Mouse (Mus musculus): ENCODE results near the gene Ift46.

GRCm38 (mm10) chr9:44727441-44727840 is 40.3 kb upstream of the Ift46 start:
- TF ChIP-seq MAX (IDR thresholded peaks at IDR 0.05; ENCODE audit: low read length) (no peak), CTCF (IDR thresholded peaks at IDR 0.05 in 2 of 3, conservative IDR thresholded peaks at IDR 0.05 in 1 of 3; ENCODE audit: control insufficient read depth in 1 of 3, insufficient read depth in 1 of 3, low read depth in 2 of 3, low read length in 3 of 3, poor library complexity in 1 of 3, severe bottlenecking in 1 of 3) (no peak), MYC (IDR thresholded peaks at IDR 0.05; ENCODE audit: low read depth, low read length) (no peak), TAL1 (IDR thresholded peaks at IDR 0.05; ENCODE audit: low read length) (no peak), TCF12 (IDR thresholded peaks at IDR 0.05; ENCODE audit: low read depth, low read length) (no peak), JUND (IDR thresholded peaks at IDR 0.05; ENCODE audit: low read depth, low read length) (no peak), MAZ (IDR thresholded peaks at IDR 0.05; ENCODE audit: low read depth, low read length) (no peak), POLR2A (IDR thresholded peaks at IDR 0.05; ENCODE audit: control insufficient read depth in 1 of 2, insufficient read depth in 1 of 2, low read depth in 1 of 2, low read length in 2 of 2, poor library complexity in 1 of 2) (no peak), CHD2 (IDR thresholded peaks at IDR 0.05; ENCODE audit: low read length) (no peak), ZKSCAN1 (IDR thresholded peaks at IDR 0.05; ENCODE audit: low read depth, low read length) (no peak), CHD1 (IDR thresholded peaks at IDR 0.05; ENCODE audit: low read depth, low read length) (no peak), USF1 (IDR thresholded peaks at IDR 0.05; ENCODE audit: low read depth, low read length) (no peak)
